Mouse (Mus musculus): ENCODE data around the gene Icmt. TPM values are rescaled to one million over a fixed set of nuclear protein-coding genes. Genes with fewer than 3 reads are reported as not detected.

The Icmt gene
- polyA plus RNA-seq, 1 experiment from 2014 or later, result 26.9 TPM

GRCm38 (mm10) chr4:152300375-152300774 is 3.3 kb downstream of the Icmt start:
- WGBS, result 87% methylated on average over 8 of the region's 8 CpGs
- peaks cover 44% of the 10 kb centered on the region for H3K36me3 ChIP-seq (ENCODE audit: control insufficient read depth, insufficient read depth, low read length)
- H3K27ac ChIP-seq (replicated peaks; ENCODE audit: low read depth, low read length), result no peak overlapping the region
- H3K9ac ChIP-seq (ENCODE audit: low read depth, low read length), result no peak overlapping the region
- H3K4me2 ChIP-seq (ENCODE audit: low read depth, low read length), result no peak overlapping the region
- H3K27me3 ChIP-seq (replicated peaks; ENCODE audit: control insufficient read depth, insufficient read depth, low read length), result no peaks in the 10 kb centered on the region
- ATAC-seq (ENCODE audit: low read depth) (no peak), DNase-seq (ENCODE audit: low spot score) (no peak)
- no peak overlapping the region for H3K4me3 ChIP-seq (ENCODE audit: low read depth, low read length)
- no peaks in the 10 kb centered on the region for H3K9me3 ChIP-seq (ENCODE audit: control insufficient read depth, low read length)
- H3K4me1 ChIP-seq (ENCODE audit: control insufficient read depth, insufficient read depth, low read length), result peaks cover 10% of the 10 kb centered on the region

GRCm38 (mm10) chr4:152302012-152302411 is 5.0 kb downstream of the Icmt start:
- Histone ChIP-seq H3K27ac (replicated peaks; ENCODE audit: low read depth, low read length) (no peak overlapping the region), H3K4me3 (ENCODE audit: low read depth, low read length) (no peak overlapping the region), H3K4me2 (ENCODE audit: low read depth, low read length) (no peak overlapping the region), H3K4me1 (ENCODE audit: control insufficient read depth, insufficient read depth, low read length) (peaks cover 7% of the 10 kb centered on the region), H3K27me3 (replicated peaks; ENCODE audit: control insufficient read depth, insufficient read depth, low read length) (no peaks in the 10 kb centered on the region), H3K36me3 (ENCODE audit: control insufficient read depth, insufficient read depth, low read length) (peaks cover 44% of the 10 kb centered on the region), H3K9ac (ENCODE audit: low read depth, low read length) (no peak overlapping the region), H3K9me3 (ENCODE audit: control insufficient read depth, low read length) (no peaks in the 10 kb centered on the region)
- WGBS, result 76% methylated on average over 11 of the region's 11 CpGs
- ATAC-seq (ENCODE audit: low read depth) (no peak), DNase-seq (ENCODE audit: low spot score) (no peak)

GRCm38 (mm10) chr4:152303172-152303571 is 6.1 kb downstream of the Icmt start:
- DNase-seq (ENCODE audit: low spot score), result no peak
- peaks cover 3% of the 10 kb centered on the region for H3K4me1 ChIP-seq (ENCODE audit: control insufficient read depth, insufficient read depth, low read length)
- no peak overlapping the region for H3K9ac ChIP-seq (ENCODE audit: low read depth, low read length)
- no peak overlapping the region for H3K4me3 ChIP-seq (ENCODE audit: low read depth, low read length)
- no peak overlapping the region for H3K4me2 ChIP-seq (ENCODE audit: low read depth, low read length)
- 88% methylated on average over 10 of the region's 10 CpGs for WGBS
- no peaks in the 10 kb centered on the region for H3K9me3 ChIP-seq (ENCODE audit: control insufficient read depth, low read length)
- no peak for ATAC-seq (ENCODE audit: low read depth)
- H3K36me3 ChIP-seq (ENCODE audit: control insufficient read depth, insufficient read depth, low read length), result peaks cover 44% of the 10 kb centered on the region
- H3K27me3 ChIP-seq (replicated peaks; ENCODE audit: control insufficient read depth, insufficient read depth, low read length), result no peaks in the 10 kb centered on the region
- H3K27ac ChIP-seq (replicated peaks; ENCODE audit: low read depth, low read length), result no peak overlapping the region

- H3K4me1 ChIP-seq (ENCODE audit: control insufficient read depth, insufficient read depth, low read length), result no peaks in the 10 kb centered on the region
- no peaks in the 10 kb centered on the region for H3K27me3 ChIP-seq (replicated peaks; ENCODE audit: control insufficient read depth, insufficient read depth, low read length)
- H3K4me2 ChIP-seq (ENCODE audit: low read depth, low read length), result no peak overlapping the region
- no peak overlapping the region for H3K27ac ChIP-seq (replicated peaks; ENCODE audit: low read depth, low read length)
- no peak overlapping the region for H3K9ac ChIP-seq (ENCODE audit: low read depth, low read length)
- no peak for ATAC-seq (ENCODE audit: low read depth)
- DNase-seq (ENCODE audit: low spot score), result no peak
- H3K9me3 ChIP-seq (ENCODE audit: control insufficient read depth, low read length), result no peaks in the 10 kb centered on the region
- H3K4me3 ChIP-seq (ENCODE audit: low read depth, low read length), result no peak overlapping the region
- H3K36me3 ChIP-seq (ENCODE audit: control insufficient read depth, insufficient read depth, low read length), result peaks cover 43% of the 10 kb centered on the region
- 96% methylated on average over 6 of the region's 6 CpGs for WGBS
These were observed 7.7 kb downstream of the Icmt start for GRCm38 (mm10) chr4:152304685-152305084.

- Histone ChIP-seq H3K4me2 (ENCODE audit: low read depth, low read length) (no peak overlapping the region), H3K9ac (ENCODE audit: low read depth, low read length) (no peak overlapping the region), H3K4me1 (ENCODE audit: control insufficient read depth, insufficient read depth, low read length) (no peaks in the 10 kb centered on the region), H3K4me3 (ENCODE audit: low read depth, low read length) (no peak overlapping the region), H3K27me3 (replicated peaks; ENCODE audit: control insufficient read depth, insufficient read depth, low read length) (peaks cover 3% of the 10 kb centered on the region), H3K9me3 (ENCODE audit: control insufficient read depth, low read length) (no peaks in the 10 kb centered on the region), H3K36me3 (ENCODE audit: control insufficient read depth, insufficient read depth, low read length) (peaks cover 32% of the 10 kb centered on the region), H3K27ac (replicated peaks; ENCODE audit: low read depth, low read length) (no peak overlapping the region)
- no peak for ATAC-seq (ENCODE audit: low read depth)
- DNase-seq (ENCODE audit: low spot score), result no peak
- 86% methylated on average over 6 of the region's 6 CpGs for WGBS
These were observed 9.0 kb downstream of the Icmt start for GRCm38 (mm10) chr4:152305991-152306390.

GRCm38 (mm10) chr4:152307542-152307941 is 10.5 kb downstream of the Icmt start:
- Histone ChIP-seq H3K4me3 (ENCODE audit: low read depth, low read length) (no peak overlapping the region), H3K36me3 (ENCODE audit: control insufficient read depth, insufficient read depth, low read length) (peaks cover 20% of the 10 kb centered on the region)
- 73% methylated on average over 9 of the region's 9 CpGs for WGBS

GRCm38 (mm10) chr4:152312186-152312585 is 15.2 kb downstream of the Icmt start:
- Histone ChIP-seq H3K36me3 (ENCODE audit: control insufficient read depth, insufficient read depth, low read length) (no peaks in the 10 kb centered on the region), H3K9ac (ENCODE audit: low read depth, low read length) (no peak overlapping the region; the same call in 1 of the 2 replicates), H3K27ac (replicated peaks; ENCODE audit: low read depth, low read length) (no peak overlapping the region), H3K4me3 (ENCODE audit: low read depth, low read length) (peak overlapping the region; percentile 12; the same call in 1 of the 2 replicates), H3K27me3 (replicated peaks; ENCODE audit: control insufficient read depth, insufficient read depth, low read length) (peaks cover 64% of the 10 kb centered on the region), H3K9me3 (ENCODE audit: control insufficient read depth, low read length) (no peaks in the 10 kb centered on the region), H3K4me1 (ENCODE audit: control insufficient read depth, insufficient read depth, low read length) (peaks cover 9% of the 10 kb centered on the region), H3K4me2 (ENCODE audit: low read depth, low read length) (peak overlapping the region; percentile 65; the same call in 1 of the 2 replicates)
- DNase-seq (ENCODE audit: low spot score), result no peak
- 4% methylated on average over 14 of the region's 14 CpGs for WGBS
- no peak for ATAC-seq (ENCODE audit: low read depth)

More at GRCm38 (mm10) chr4:152307542-152307941, 10.5 kb downstream of the Icmt start:
- no peak overlapping the region for H3K4me2 ChIP-seq (ENCODE audit: low read depth, low read length)
- DNase-seq (ENCODE audit: low spot score) (no peak), ATAC-seq (ENCODE audit: low read depth) (no peak)
- H3K27ac ChIP-seq (replicated peaks; ENCODE audit: low read depth, low read length), result no peak overlapping the region
- H3K9ac ChIP-seq (ENCODE audit: low read depth, low read length), result no peak overlapping the region
- peaks cover 4% of the 10 kb centered on the region; the same call in 1 of the 2 replicates for H3K4me1 ChIP-seq (ENCODE audit: control insufficient read depth, insufficient read depth, low read length)
- H3K27me3 ChIP-seq (replicated peaks; ENCODE audit: control insufficient read depth, insufficient read depth, low read length), result peaks cover 19% of the 10 kb centered on the region
- no peaks in the 10 kb centered on the region for H3K9me3 ChIP-seq (ENCODE audit: control insufficient read depth, low read length)

GRCm38 (mm10) chr4:152313211-152313632 is 16.2 kb downstream of the Icmt start:
- peak overlapping the region; percentile 57 for H3K9ac ChIP-seq (ENCODE audit: low read depth, low read length)
- H3K27ac ChIP-seq (replicated peaks; ENCODE audit: low read depth, low read length), result no peak overlapping the region

GRCm38 (mm10) chr4:152313934-152314333 is 16.9 kb downstream of the Icmt start:
- H3K9ac ChIP-seq (ENCODE audit: low read depth, low read length), result no peak overlapping the region
- peak overlapping the region; percentile 65; the same call in 1 of the 2 replicates for H3K4me2 ChIP-seq (ENCODE audit: low read depth, low read length)
- H3K4me3 ChIP-seq (ENCODE audit: low read depth, low read length), result no peak overlapping the region; the same call in 1 of the 2 replicates
- H3K27me3 ChIP-seq (replicated peaks; ENCODE audit: control insufficient read depth, insufficient read depth, low read length), result peaks cover 82% of the 10 kb centered on the region
- no peak for DNase-seq (ENCODE audit: low spot score)
- ATAC-seq (ENCODE audit: low read depth), result no peak
- H3K36me3 ChIP-seq (ENCODE audit: control insufficient read depth, insufficient read depth, low read length), result no peaks in the 10 kb centered on the region
- peaks cover 9% of the 10 kb centered on the region for H3K4me1 ChIP-seq (ENCODE audit: control insufficient read depth, insufficient read depth, low read length)
- no peaks in the 10 kb centered on the region for H3K9me3 ChIP-seq (ENCODE audit: control insufficient read depth, low read length)
- no peak overlapping the region for H3K27ac ChIP-seq (replicated peaks; ENCODE audit: low read depth, low read length)

More at GRCm38 (mm10) chr4:152313211-152313632, 16.2 kb downstream of the Icmt start:
- WGBS, result 3% methylated on average over 21 of the region's 29 CpGs
- no peak for DNase-seq (ENCODE audit: low spot score)
- peak; percentile 41; the same call in 1 of the 2 replicates for ATAC-seq (ENCODE audit: low read depth)
- H3K9me3 ChIP-seq (ENCODE audit: control insufficient read depth, low read length), result no peaks in the 10 kb centered on the region
- H3K4me3 ChIP-seq (ENCODE audit: low read depth, low read length), result peak overlapping the region; percentile 35
- H3K4me1 ChIP-seq (ENCODE audit: control insufficient read depth, insufficient read depth, low read length), result peaks cover 9% of the 10 kb centered on the region
- no peaks in the 10 kb centered on the region for H3K36me3 ChIP-seq (ENCODE audit: control insufficient read depth, insufficient read depth, low read length)
- H3K27me3 ChIP-seq (replicated peaks; ENCODE audit: control insufficient read depth, insufficient read depth, low read length), result peaks cover 75% of the 10 kb centered on the region
- H3K4me2 ChIP-seq (ENCODE audit: low read depth, low read length), result peak overlapping the region; percentile 65
